Mouse (Mus musculus): ENCODE data around the gene Wwp2.
"Not testable (repeated sequence)": the region's sequence is repeated elsewhere in the genome, so short reads cannot be mapped to it uniquely, and the experiment has no call there.

The Wwp2 gene

DNA sequence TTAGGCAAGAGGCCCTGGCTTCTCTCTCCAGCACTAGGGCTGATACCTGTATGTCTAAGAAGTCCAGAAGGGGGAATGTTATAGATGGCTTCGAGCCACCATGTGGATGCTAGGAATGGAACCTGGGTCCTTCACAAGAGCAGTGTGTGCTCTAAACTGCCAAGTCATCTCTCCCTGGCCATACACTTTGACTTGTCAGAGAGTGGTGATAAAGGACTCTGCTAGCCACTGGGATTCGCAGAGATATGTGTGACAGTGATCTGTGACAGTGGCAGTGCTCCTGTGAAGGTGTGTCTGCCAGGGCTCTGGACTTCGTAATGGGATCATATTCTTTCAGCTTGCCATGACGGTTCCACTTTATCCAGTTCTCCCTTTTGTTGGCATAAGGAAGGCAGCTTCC is 37.2 kb downstream of the Wwp2 start:
- no peak for DNase-seq (ENCODE audit: low spot score in 2 of 2)

- DNase-seq (ENCODE audit: low spot score in 2 of 2): no peak
Measured at GRCm38 (mm10) chr8:107475613-107476012, 39.4 kb downstream of the Wwp2 start.

GRCm38 (mm10) chr8:107476786-107477185 is 40.6 kb downstream of the Wwp2 start:
- DNase-seq (ENCODE audit: low spot score in 2 of 2): not testable (repeated sequence)

DNA sequence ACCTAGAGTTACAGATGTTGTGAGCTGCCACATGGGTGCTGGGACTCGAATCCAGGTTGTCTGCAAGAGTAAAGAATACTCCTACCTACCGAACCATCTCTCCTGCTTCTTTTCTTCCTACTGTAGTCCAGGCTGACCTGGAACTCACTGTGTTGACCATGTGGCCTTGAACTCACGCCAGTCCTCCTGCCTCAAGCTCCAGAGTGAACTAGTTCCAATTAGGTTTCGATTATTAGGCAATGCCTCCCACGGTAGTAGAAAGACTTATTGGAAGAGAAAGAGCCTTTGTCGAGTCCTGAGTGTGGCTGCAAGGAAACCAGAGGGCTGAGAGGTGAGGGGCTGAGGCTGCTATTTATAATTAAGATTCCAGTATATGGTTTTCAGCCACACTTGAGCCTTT is 42.6 kb downstream of the Wwp2 start:
- DNase-seq (ENCODE audit: low spot score in 2 of 2): no peak

- DNase-seq (ENCODE audit: low spot score in 2 of 2): no peak
Measured at GRCm38 (mm10) chr8:107480436-107480835, 44.3 kb downstream of the Wwp2 start.

DNA sequence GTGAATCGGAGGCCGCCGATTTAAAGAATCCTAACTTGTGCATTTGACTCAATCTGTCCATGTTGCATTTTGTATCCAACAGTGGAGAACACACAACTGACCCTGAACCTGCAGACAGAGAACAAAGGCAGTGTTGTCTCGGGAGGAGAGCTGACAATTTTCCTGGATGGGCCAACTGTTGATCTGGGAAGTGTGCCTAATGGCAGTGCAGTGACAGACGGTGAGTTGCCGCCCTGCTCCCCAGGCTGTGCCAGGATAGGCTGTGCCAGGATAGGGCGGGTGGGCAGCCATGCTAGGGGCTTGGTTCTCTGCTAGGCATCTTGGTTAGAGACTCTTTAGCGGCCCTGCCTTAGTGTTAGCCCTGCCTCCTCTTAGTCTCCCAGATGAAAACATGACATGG is 47.1 kb downstream of the Wwp2 start:
- DNase-seq (ENCODE audit: low spot score in 2 of 2): no peak

DNA sequence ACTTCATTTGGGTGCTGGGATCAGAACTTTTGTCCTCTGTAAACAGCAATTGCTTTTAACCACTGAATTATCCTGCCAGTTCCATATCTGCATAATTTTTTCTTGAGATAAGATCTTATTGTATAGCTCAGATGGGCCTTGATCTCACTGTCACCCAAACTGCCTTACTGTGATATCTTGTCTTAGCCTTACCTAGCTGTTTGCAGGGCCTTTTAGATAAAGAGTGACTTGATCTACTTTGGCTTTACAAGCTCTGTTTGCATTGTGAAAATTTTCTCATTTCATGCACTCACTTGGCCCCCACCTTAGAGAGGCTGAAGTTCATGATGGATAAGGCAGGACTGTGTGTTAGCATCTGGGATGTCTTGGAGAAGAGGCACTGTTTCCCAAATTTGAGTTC is 48.8 kb downstream of the Wwp2 start:
- DNase-seq (ENCODE audit: low spot score in 2 of 2): no peak

DNA sequence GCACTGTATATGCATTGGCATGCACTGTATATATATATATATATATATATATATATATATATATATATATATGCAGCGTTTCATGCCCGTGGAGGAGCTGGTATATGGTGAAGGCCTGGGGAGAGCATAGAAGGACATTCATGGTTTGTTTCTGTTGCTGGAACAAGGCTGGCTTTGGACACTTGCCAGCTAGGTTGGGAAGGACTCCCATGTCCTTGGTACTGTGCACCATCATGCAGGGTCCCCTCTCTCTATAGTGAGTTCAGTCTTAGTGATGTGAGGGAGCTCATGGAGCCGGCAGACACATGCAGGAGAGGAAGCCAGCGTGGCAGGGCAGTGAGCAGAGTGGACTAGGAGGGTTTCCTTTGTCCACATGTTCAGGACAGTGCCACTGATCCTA is 52.4 kb downstream of the Wwp2 start:
- DNase-seq (ENCODE audit: low spot score in 2 of 2): no peak

- DNase-seq (ENCODE audit: low spot score in 2 of 2): no peak
Measured at GRCm38 (mm10) chr8:107489086-107489485, 52.9 kb downstream of the Wwp2 start.

GRCm38 (mm10) chr8:107489921-107490320 is 53.8 kb downstream of the Wwp2 start:
- no peak for DNase-seq (ENCODE audit: low spot score in 2 of 2)

GRCm38 (mm10) chr8:107490649-107491048 is 54.5 kb downstream of the Wwp2 start:
- DNase-seq (ENCODE audit: low spot score in 2 of 2): no peak

DNA sequence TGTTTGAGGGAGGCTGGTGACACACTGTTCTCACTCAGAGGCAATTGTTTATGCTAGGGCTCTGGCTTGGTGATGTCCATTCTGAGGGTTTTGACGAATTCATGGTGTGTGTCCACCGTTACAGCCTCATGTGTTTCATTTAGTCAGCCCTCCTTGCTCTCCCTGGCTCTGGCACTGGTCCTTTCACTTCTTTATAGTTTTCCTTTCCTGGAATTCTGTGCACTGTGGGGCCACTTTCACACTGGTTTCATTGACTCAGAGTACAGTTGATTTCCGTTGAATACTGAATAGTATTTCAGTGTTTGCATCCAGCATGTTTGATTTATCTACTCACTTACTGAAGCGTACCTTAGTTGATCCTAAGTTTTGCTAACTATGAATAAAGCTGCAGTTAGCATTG is 55.0 kb downstream of the Wwp2 start:
- DNase-seq (ENCODE audit: low spot score in 2 of 2): no peak

- DNase-seq (ENCODE audit: low spot score in 2 of 2): no peak
Measured at GRCm38 (mm10) chr8:107491831-107492230, 55.7 kb downstream of the Wwp2 start.

DNA sequence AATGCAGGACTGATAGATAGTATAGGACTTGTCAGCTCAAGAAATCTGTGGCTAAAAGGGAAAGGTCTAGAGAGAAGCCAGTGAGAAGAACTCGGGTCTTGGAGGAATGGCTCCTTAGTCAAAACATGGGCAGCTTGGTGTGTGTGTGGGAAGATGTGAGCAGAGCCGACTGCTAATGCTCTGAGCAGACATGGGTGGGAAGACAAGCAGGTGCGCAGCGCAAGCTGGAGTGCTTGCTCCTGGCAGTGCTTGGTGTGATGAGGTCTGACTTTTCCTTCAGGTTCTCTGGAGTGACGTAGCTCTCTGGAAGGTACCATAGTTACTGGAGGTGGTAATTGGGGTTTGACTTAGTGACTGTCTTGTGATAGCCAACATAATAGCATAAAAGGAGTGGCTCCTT is 56.6 kb downstream of the Wwp2 start:
- DNase-seq (ENCODE audit: low spot score in 2 of 2): no peak

- no peak for DNase-seq (ENCODE audit: low spot score in 2 of 2)
Measured at GRCm38 (mm10) chr8:107495425-107495824, 59.3 kb downstream of the Wwp2 start.

- DNase-seq (ENCODE audit: low spot score in 2 of 2): no peak
Measured at GRCm38 (mm10) chr8:107497708-107498107, 61.5 kb downstream of the Wwp2 start.

DNA sequence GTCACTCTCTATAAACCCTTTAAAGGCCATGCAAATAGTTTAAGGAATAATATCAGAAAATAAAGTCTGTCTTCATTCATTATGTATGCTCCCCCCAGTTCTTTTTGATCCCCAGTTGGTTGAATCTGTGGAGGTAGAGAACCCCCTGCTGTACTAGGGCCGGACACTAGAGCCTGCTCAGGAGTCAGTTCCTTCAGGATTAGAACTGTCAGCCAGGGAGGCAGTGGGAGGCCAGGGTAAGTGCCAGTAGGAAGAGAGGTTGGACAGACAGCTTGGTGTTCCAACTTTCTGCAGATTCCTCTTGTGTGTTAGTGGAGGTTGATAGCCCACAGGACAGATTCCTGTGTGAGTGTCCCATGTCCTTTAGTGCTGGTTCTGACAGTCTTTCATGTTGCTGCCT is 62.2 kb downstream of the Wwp2 start:
- no peak for DNase-seq (ENCODE audit: low spot score in 2 of 2)

DNA sequence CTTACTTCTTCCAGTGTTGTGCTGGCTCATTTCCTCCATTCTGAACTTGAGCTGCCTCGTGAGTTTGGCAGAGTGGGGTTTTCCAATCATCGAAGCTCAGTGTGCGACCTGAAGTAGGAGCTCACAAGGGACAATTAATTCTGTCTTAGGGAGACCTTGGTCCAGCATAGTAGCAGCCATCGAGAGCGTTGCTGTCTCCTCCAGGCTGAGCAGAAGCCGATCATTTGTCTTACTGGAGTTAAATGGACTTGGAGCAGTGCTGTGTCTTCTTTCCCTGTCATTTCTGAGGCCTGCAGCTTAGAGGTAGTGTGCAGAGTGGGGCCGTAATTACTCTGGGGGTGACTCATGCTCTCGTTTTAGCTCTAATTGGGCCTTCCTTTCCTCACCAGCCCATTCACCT is 62.6 kb downstream of the Wwp2 start:
- no peak for DNase-seq (ENCODE audit: low spot score in 2 of 2)

DNA sequence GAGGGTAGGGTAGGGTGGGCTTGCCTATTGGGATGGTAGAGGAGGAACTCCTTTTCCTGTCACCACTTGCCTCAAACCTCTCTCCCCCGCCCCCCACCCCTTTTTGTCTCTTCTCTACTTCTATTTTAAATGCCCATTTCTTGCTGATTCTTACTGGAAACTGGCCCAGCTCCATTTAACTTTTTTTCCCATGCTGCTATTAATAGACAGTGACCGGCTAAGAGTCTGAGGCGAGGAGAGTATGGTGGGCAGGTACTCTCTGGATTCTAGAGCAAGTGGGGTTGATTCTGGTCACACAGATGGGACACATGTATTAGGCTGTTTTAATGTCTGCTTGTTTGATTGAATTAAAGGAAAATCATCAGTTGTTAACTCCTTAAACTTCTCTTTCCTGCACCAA is 63.4 kb downstream of the Wwp2 start:
- DNase-seq (ENCODE audit: low spot score in 2 of 2): no peak

GRCm38 (mm10) chr8:107502407-107502806 is 66.2 kb downstream of the Wwp2 start:
- no peak for DNase-seq (ENCODE audit: low spot score in 2 of 2)

- DNase-seq (ENCODE audit: low spot score in 2 of 2): no peak
Measured at GRCm38 (mm10) chr8:107502922-107503321, 66.8 kb downstream of the Wwp2 start.

- no peak for DNase-seq (ENCODE audit: low spot score in 2 of 2)
Measured at GRCm38 (mm10) chr8:107503354-107503753, 67.2 kb downstream of the Wwp2 start.

DNA sequence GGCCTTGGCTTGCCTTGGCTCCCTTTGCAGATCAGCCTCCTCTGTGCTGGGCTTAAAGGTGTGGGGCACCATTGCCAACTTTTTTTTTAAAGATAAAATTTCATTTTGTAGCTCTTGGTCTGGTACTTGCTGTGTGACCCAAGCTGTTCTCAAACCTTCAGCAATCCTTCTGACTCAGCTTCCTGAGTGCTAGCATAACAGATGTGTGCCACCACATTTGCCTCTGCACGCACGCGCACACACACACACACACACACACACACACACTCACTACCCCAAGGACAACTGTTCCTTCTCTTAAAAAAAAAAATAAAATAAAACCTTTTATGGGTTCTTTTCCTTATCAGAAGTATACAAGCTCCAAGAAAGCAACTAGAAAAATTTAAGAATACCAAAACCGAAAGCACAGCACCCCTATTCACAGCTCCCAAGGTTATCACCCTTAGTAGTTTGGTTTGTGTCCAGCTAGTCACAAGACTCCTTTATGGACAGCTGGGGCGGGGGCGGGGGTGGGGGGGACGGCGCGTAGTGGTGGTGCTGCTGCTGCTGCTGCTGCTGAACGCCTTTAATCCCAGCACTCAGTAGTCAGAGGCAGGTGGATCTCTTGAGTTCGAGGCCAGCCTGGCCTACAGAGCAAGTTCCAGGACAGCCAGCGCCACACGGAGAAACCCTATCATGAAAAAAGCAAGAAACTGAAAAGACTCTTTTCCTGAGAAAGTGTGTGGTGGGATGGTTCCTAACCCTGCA is 68.2 kb downstream of the Wwp2 start:
- DNase-seq (ENCODE audit: low spot score in 2 of 2): no peak

DNA sequence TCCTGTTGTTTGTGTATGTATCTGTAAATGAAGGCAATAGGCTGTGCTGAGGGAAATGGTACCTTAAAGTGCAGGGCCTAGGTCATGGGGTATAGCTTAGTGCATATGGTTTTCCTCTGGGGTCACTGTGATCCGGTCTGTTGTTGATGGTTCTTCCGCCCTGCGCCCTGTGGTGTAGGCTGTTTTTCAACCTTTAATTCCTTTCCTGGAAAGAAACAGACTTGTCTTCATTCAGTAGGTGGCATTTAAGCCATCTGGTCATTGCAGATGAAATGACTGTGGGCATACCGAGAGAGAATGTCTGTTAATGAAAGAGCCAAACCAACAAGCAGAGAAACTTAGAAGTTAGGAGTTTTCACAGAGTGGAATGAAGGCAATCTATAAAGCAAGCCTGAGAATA is 69.1 kb downstream of the Wwp2 start:
- no peak for DNase-seq (ENCODE audit: low spot score in 2 of 2)

All from urinary bladder, adult 18-20 months (tissue).